Mouse (Mus musculus) myocyte (in vitro differentiated cells): ENCODE results near the gene Ssbp3.

Source experiments
- CEBPB ChIP-seq: IDR thresholded peaks from 2 replicates; pipeline ENCODE4 v1.6.1; 2011; ENCODE audit warnings: mild to moderate bottlenecking, moderate library complexity; ENCODE audit not compliant: poor library complexity, insufficient read depth, severe bottlenecking
- E2F4 ChIP-seq: IDR thresholded peaks from one replicate; pipeline ENCODE4 v1.6.1; 2011; ENCODE audit warnings: mild to moderate bottlenecking, control low read depth, moderate library complexity; ENCODE audit not compliant: insufficient read depth
- MAX ChIP-seq: IDR thresholded peaks from one replicate; pipeline ENCODE4 v1.6.1; 2011; ENCODE audit warnings: low read depth, mild to moderate bottlenecking, control low read depth
- MYOD1 ChIP-seq, 3 experiments: IDR thresholded peaks; one replicate each; pipeline ENCODE4 v1.6.1; 2011; ENCODE audit warnings: control low read depth in 2 of 3, low read depth in 2 of 3, mild to moderate bottlenecking in 2 of 3, moderate library complexity in 1 of 3; ENCODE audit not compliant: insufficient read length in 2 of 3, control insufficient read depth in 1 of 3
- MYOG ChIP-seq, 3 experiments: IDR thresholded peaks; one replicate each; pipeline ENCODE4 v1.6.1; 2011; ENCODE audit warnings: control low read depth in 2 of 3, low read depth in 2 of 3, mild to moderate bottlenecking in 2 of 3; ENCODE audit not compliant: insufficient read length in 2 of 3, control insufficient read depth in 1 of 3, insufficient read depth in 1 of 3
- POLR2A ChIP-seq: IDR thresholded peaks from one replicate; pipeline ENCODE4 v1.6.1; 2011; ENCODE audit warnings: low read depth, mild to moderate bottlenecking, control low read depth, moderate library complexity; ENCODE audit not compliant: insufficient read length
- POLR2AphosphoS2 ChIP-seq: IDR thresholded peaks from one replicate; pipeline ENCODE4 v1.6.1; 2011; ENCODE audit warnings: low read depth, control low read depth; ENCODE audit not compliant: insufficient read length
- REST ChIP-seq: IDR thresholded peaks from one replicate; pipeline ENCODE4 v1.6.1; 2011; ENCODE audit warnings: mild to moderate bottlenecking, control low read depth, moderate library complexity; ENCODE audit not compliant: insufficient read depth, insufficient read length
- TCF12 ChIP-seq: IDR thresholded peaks from one replicate; pipeline ENCODE4 v1.6.1; 2011; ENCODE audit warnings: mild to moderate bottlenecking, control low read depth; ENCODE audit not compliant: poor library complexity, insufficient read depth, severe bottlenecking
- TCF3 ChIP-seq: IDR thresholded peaks from one replicate; pipeline ENCODE4 v1.6.1; 2011; ENCODE audit warnings: low read depth, control low read depth; ENCODE audit not compliant: insufficient read length
- USF1 ChIP-seq: IDR thresholded peaks from one replicate; pipeline ENCODE4 v1.6.1; 2011; ENCODE audit warnings: low read depth, mild to moderate bottlenecking, control low read depth, moderate library complexity

DNA sequence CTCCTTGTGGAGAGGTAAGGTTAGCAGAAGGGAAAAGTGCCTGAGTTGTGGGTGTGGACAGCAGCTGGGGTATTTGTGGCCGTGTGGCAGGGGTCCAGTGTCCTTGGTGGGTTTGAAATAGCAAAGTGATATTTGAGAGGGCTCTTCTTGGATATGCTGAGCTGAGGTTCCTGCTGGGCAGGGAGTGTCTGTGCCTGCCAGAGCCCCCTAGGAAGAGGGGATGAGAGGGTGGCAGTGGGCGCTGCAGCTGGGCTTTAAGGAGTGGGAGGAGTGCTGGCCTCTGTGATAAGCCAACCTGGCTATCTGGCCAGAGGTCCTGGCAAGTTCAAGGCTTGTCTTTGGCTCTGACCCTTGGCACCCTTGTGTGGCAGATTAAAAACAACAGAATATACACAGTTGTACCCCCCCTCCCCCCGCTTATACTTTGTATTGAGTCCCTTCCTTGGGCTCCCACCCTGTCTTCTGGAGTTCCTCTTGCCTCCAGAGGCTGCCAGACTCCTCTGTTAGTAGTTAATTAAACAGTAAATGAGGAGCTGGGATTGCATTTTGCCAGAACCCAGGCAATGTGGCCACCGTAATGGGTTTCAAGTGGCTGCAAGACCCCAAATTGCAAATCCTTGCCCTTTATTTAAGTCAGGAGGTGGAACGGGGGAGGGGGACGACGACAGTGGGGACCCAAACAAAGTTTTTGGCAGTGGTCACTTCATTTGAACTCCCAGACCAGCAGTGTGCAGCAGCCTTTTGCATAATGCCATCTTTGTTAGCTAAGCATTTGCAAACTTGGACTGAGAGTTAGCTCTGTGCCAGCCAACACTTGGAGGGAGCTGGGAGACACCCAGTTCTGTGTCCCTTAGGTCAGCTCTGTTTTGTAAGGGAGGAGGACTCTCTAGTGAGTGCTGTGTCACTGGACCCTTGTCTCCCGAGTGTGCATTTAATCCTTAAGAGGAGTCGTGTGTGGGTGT is 11.2 kb downstream of the Ssbp3 start:
- TF ChIP-seq POLR2A (no peak), E2F4 (no peak), POLR2AphosphoS2 (no peak), MYOD1 (IDR thresholded peaks at IDR 0.05; ENCODE audit: control insufficient read depth in 1 of 3, insufficient read length in 2 of 3, low read depth in 2 of 3) (peak in 2 of 3 experiments; percentile 53 to 71), MAX (no peak), TCF3 (no peak), USF1 (no peak), REST (no peak), TCF12 (no peak), MYOG (IDR thresholded peaks at IDR 0.05; ENCODE audit: control insufficient read depth in 1 of 3, insufficient read depth in 1 of 3, insufficient read length in 2 of 3, low read depth in 2 of 3) (peak in 1 of 3 experiments; percentile 76), CEBPB (no peak)
